Mouse (Mus musculus): ENCODE results near the gene Ldha.
"Not testable (repeated sequence)": the region's sequence is repeated elsewhere in the genome, so short reads cannot be mapped to it uniquely, and the experiment has no call there.

Ldha gene

GRCm38 (mm10) chr7:46877255-46877654 is 36.0 kb downstream of the Ldha start:
- DNase-seq (ENCODE audit: low read depth in 2 of 2, low spot score in 2 of 2): no peak

GRCm38 (mm10) chr7:46879851-46880250 is 38.6 kb downstream of the Ldha start:
- DNase-seq (ENCODE audit: low read depth in 2 of 2, low spot score in 2 of 2): no peak

DNA sequence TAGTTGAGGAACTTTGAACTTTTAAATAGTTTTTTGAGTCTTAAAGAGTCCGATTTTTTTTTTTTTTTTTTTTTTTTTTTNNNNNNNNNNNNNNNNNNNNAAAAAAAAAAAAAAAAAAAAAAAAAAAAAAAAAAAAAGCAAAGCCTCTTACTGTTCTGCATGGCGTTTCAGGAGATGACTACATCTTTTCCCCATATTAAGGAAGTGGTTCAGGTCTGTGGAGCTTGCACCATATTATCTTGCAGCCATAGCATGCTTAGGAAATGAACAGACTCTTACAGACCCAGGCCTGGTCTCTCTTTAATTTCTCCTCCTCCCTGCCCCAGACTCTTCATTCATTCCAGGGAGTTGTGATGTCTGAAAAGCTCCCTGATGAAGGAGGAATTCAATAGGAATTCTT is 39.7 kb downstream of the Ldha start:
- no peak for DNase-seq (ENCODE audit: low read depth in 2 of 2, low spot score in 2 of 2)

DNA sequence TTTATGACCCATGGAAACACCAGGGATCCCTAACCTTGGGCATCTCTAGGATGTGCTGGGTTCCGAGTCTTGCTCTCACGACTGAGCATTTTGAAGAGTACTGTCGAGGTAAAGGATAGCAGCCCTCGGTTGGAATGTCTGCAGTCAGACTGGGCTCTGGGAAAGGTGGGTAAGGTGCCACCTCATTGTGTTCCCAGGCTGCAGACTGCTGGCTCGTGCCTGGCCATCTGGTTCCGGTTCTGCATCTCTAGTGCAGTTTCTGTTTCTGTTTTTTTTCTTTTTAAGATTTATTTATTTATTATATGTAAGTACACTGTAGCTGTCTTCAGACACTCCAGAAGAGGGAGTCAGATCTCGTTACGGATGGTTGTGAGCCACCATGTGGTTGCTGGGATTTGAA is 40.7 kb downstream of the Ldha start:
- DNase-seq (ENCODE audit: low read depth in 2 of 2, low spot score in 2 of 2): not testable (repeated sequence)

- DNase-seq (ENCODE audit: low read depth in 2 of 2, low spot score in 2 of 2): no peak
Observed at GRCm38 (mm10) chr7:46883304-46883703, 42.0 kb downstream of the Ldha start.

DNA sequence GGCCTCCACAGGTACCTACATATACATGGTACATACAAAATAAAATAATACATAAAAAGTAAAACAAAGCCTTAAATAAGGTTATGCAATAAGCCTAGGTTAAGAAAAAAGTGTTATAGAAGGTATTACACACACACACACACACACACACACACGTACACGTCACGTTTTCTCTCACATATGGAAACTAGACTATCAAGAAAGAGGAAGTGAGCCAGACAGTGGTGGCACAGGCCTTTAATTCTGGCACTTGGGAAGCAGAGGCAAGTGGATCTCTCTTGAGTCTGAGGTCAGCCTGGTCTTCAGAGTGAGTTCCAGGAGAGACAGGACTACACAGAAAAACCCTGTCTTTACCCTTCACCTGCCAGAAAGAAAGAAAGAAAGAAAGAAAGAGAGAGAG is 54.2 kb downstream of the Ldha start:
- no peak for DNase-seq (ENCODE audit: low read depth in 2 of 2, low spot score in 2 of 2)

- DNase-seq (ENCODE audit: low read depth in 2 of 2, low spot score in 2 of 2): no peak
Observed at GRCm38 (mm10) chr7:46899343-46899742, 58.1 kb downstream of the Ldha start.
